ENCODE assay signal across 10 mouse cellular contexts in the genomic region with DNA sequence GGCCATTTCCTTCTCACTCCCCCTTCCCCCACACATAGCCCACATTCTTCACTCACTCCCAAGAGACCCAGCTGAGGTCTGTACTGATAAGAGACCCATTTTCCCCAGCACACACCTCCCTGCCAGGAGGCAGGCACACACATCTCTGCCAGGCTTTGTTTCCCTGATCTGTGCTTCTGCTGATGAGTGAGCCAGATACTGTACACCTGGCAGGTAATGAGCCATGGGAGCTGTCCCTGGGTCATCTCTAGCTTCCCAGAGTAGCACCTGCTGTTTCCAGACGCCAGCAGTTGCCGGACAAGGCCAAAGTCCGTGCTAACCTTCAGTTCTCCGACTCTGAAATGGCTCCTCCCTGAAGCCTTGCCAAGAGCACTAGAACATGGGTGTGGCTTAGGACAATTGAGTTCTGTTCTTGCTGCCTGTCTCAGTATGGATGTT. TPM values are rescaled to one million over a fixed set of nuclear protein-coding genes. Genes with fewer than 3 reads are reported as not detected.
DNase-seq lines count a peak whose midpoint lies in the region; ATAC-seq lines count a peak whose summit lies in the region.
"Had no signal": no experiment of that assay in that cellular context is flagged by ENCODE, and none has a peak within 500 bp of the region (broad histone marks: within the 10 kb centered on the region; RNA-seq: fewer than 3 reads in every experiment).

No protein-coding gene starts in this region.

- WGBS in embryonic facial prominence, embryonic 14.5 days, result 39% methylated on average over 4 of the region's 4 CpGs
- WGBS in intestine, embryonic 15.5 days, result 22% methylated on average over 4 of the region's 4 CpGs
- WGBS in lung, embryonic 16.5 days, result 7% methylated on average over 4 of the region's 4 CpGs

- no peaks in the 10 kb centered on the region for H3K9me3 ChIP-seq in embryonic facial prominence, embryonic 14.5 days (ENCODE audit: control insufficient read depth, low read length)
- no peaks in the 10 kb centered on the region for H3K9me3 ChIP-seq in intestine, embryonic 15.5 days
- no peaks in the 10 kb centered on the region for H3K9me3 ChIP-seq in lung, embryonic 16.5 days (ENCODE audit: control insufficient read depth, low read length)
- H3K9me3 ChIP-seq: forebrain, embryonic 12.5 days; G1E had no signal

- no peak for ATAC-seq in embryonic facial prominence, embryonic 14.5 days (ENCODE audit: low read depth)
- peak; percentile 97 for ATAC-seq in intestine, embryonic 15.5 days
- ATAC-seq in lung, embryonic 16.5 days (ENCODE audit: low read depth), result peak; percentile 95

- no peak overlapping the region for H3K4me3 ChIP-seq in embryonic facial prominence, embryonic 14.5 days (ENCODE audit: low read depth, low read length)
- H3K4me3 ChIP-seq in intestine, embryonic 15.5 days (replicated peaks), result no peak overlapping the region
- 0 out of 2 replicates have a peak overlapping the region, but pooled peaks have one; percentile 7 for H3K4me3 ChIP-seq in lung, embryonic 16.5 days (ENCODE audit: low read length)
- H3K4me3 ChIP-seq: forebrain, embryonic 12.5 days had no signal

- no peaks in the 10 kb centered on the region for H3K4me1 ChIP-seq in embryonic facial prominence, embryonic 14.5 days (ENCODE audit: control insufficient read depth, insufficient read depth, low read length)
- H3K4me1 ChIP-seq in intestine, embryonic 15.5 days (replicated peaks), result peaks cover 3% of the 10 kb centered on the region; the same call in 1 of the 2 replicates
- H3K4me1 ChIP-seq in lung, embryonic 16.5 days (replicated peaks; ENCODE audit: control insufficient read depth, insufficient read depth, low read length), result no peaks in the 10 kb centered on the region
- H3K4me1 ChIP-seq: forebrain, embryonic 12.5 days had no signal

- H3K27me3 ChIP-seq in embryonic facial prominence, embryonic 14.5 days (replicated peaks; ENCODE audit: control insufficient read depth, insufficient read depth, low read length), result no peaks in the 10 kb centered on the region
- no peaks in the 10 kb centered on the region for H3K27me3 ChIP-seq in intestine, embryonic 15.5 days (replicated peaks)
- no peaks in the 10 kb centered on the region for H3K27me3 ChIP-seq in lung, embryonic 16.5 days (ENCODE audit: control insufficient read depth, insufficient read depth, low read depth, low read length)
- H3K27me3 ChIP-seq: forebrain, embryonic 12.5 days had no signal

- no peak overlapping the region for H3K9ac ChIP-seq in embryonic facial prominence, embryonic 14.5 days (ENCODE audit: low read depth, low read length)
- no peak overlapping the region for H3K9ac ChIP-seq in intestine, embryonic 15.5 days
- 0 out of 2 replicates have a peak overlapping the region, but pooled peaks have one; percentile 36 for H3K9ac ChIP-seq in lung, embryonic 16.5 days (ENCODE audit: low read length)
- H3K9ac ChIP-seq: forebrain, embryonic 12.5 days had no signal

- H3K27ac ChIP-seq in embryonic facial prominence, embryonic 14.5 days (replicated peaks; ENCODE audit: low read depth, low read length), result no peak overlapping the region
- H3K27ac ChIP-seq in intestine, embryonic 15.5 days, result peak overlapping the region; percentile 64
- H3K27ac ChIP-seq in lung, embryonic 16.5 days (ENCODE audit: low read length), result peak overlapping the region; percentile 91
- H3K27ac ChIP-seq: forebrain, embryonic 12.5 days had no signal

- H3K36me3 ChIP-seq in embryonic facial prominence, embryonic 14.5 days (ENCODE audit: control insufficient read depth, insufficient read depth, low read length), result no peaks in the 10 kb centered on the region
- H3K36me3 ChIP-seq in intestine, embryonic 15.5 days, result peaks cover 4% of the 10 kb centered on the region; the same call in 1 of the 2 replicates
- H3K36me3 ChIP-seq in lung, embryonic 16.5 days (ENCODE audit: control insufficient read depth, insufficient read depth, low read length), result no peaks in the 10 kb centered on the region
- H3K36me3 ChIP-seq: forebrain, embryonic 12.5 days; G1E had no signal

- peak; percentile 78 for DNase-seq in ZHBTc4 (ENCODE audit: low read depth, low spot score)
- peak; percentile 22 for DNase-seq in embryonic facial prominence, embryonic 14.5 days (ENCODE audit: low spot score)
- DNase-seq in neural tube, embryonic 10.5 days (ENCODE audit: extremely low spot score, low spot score), result no peak
- no peak for DNase-seq in Muller cell, postnatal 12 days (ENCODE audit: inconsistent ontology term)
- no peak for DNase-seq in thymus, postnatal 36 days
- no peak for DNase-seq in retina, postnatal 1 day

- no peak overlapping the region for H3K4me2 ChIP-seq in embryonic facial prominence, embryonic 14.5 days (ENCODE audit: low read depth, low read length)
- H3K4me2 ChIP-seq in intestine, embryonic 15.5 days (replicated peaks), result peak overlapping the region; percentile 29
- H3K4me2 ChIP-seq in lung, embryonic 16.5 days (ENCODE audit: low read depth, low read length), result peak overlapping the region; percentile 35
- H3K4me2 ChIP-seq: forebrain, embryonic 12.5 days had no signal

RNA-seq across cellular contexts. Expression of gene Dsp, which starts 19.6 kb away (rescaled TPM):
- polyA plus RNA-seq in embryonic facial prominence, embryonic 14.5 days (2014; fragmentation: Nextera tagmentation; extraction: Ambion mirVana), result 28.8 and 32.9 TPM in 2 replicates
- polyA plus RNA-seq in intestine, embryonic 15.5 days (2015; fragmentation: Nextera tagmentation; extraction: Ambion mirVana), result 8.6 and 9.1 TPM in 2 replicates
- polyA plus RNA-seq in lung, embryonic 16.5 days (2015; fragmentation: Nextera tagmentation; extraction: Ambion mirVana), result 7.3 and 7.7 TPM in 2 replicates
- polyA plus RNA-seq: G1E had no signal

RNA-seq across cellular contexts. Expression of gene Snrnp48, which starts 34.0 kb away (rescaled TPM):
- polyA plus RNA-seq in embryonic facial prominence, embryonic 14.5 days (2014; fragmentation: Nextera tagmentation; extraction: Ambion mirVana), result 30.1 and 31.1 TPM in 2 replicates
- polyA plus RNA-seq in intestine, embryonic 15.5 days (2015; fragmentation: Nextera tagmentation; extraction: Ambion mirVana), result 35.2 and 36.4 TPM in 2 replicates
- polyA plus RNA-seq in lung, embryonic 16.5 days (2015; fragmentation: Nextera tagmentation; extraction: Ambion mirVana), result 35.7 and 39.0 TPM in 2 replicates

Comparison
In these comparisons a context has a peak if more than half of its experiments do, and no peak if none do; other contexts are left out.
1. DNase-seq: peak in ZHBTc4 (single experiment) and embryonic facial prominence, embryonic 14.5 days (single experiment); none in neural tube, embryonic 10.5 days (single experiment), Muller cell, postnatal 12 days (single experiment), thymus, postnatal 36 days (0 of 2) and retina, postnatal 1 day (single experiment).